In the genomic region with DNA sequence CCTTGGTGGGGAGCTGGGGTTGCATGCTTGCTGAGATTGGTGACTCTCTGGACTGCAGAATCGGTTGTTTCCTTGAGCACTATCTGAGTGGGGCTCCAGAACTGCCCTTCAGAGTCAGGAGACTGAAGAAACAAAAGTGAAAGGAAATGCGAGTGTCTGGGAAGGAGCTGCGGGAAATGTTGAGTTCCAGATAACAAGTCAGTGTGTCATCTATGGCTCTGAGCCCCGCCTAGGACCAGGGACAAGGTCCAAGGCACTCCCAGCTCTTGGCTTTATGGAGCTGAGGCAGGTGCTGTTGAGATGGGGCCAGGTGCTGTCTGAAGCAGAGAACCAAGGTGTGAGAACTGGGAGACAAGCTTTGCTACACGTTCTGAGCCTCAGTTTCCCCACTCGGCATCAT, we compare ENCODE assay signal across 13 mouse cellular contexts. TPM values are rescaled to one million over a fixed set of nuclear protein-coding genes. Genes with fewer than 3 reads are reported as not detected.
DNase-seq lines count a peak whose midpoint lies in the region; ATAC-seq and TF ChIP-seq lines count a peak whose summit lies in the region.
"Had no signal": no experiment of that assay in that cellular context is flagged by ENCODE, and none has a peak within 500 bp of the region (broad histone marks: within the 10 kb centered on the region; RNA-seq: fewer than 3 reads in every experiment).

No protein-coding gene starts in this region.

- 57% methylated on average over 6 of the region's 6 CpGs for WGBS in kidney, postnatal 0 days
- 68% methylated on average over 6 of the region's 6 CpGs for WGBS in kidney, embryonic 14.5 days
- WGBS in liver, embryonic 11.5 days = 38% methylated on average over 6 of the region's 6 CpGs
- WGBS in small intestine, adult 2 months = 8% methylated on average over 6 of the region's 6 CpGs

- H3K36me3 ChIP-seq in kidney, postnatal 0 days (ENCODE audit: insufficient read depth, low read length) = no peaks in the 10 kb centered on the region
- peaks cover 10% of the 10 kb centered on the region for H3K36me3 ChIP-seq in kidney, embryonic 14.5 days (ENCODE audit: control insufficient read depth, insufficient read depth, low read length)
- no peaks in the 10 kb centered on the region for H3K36me3 ChIP-seq in liver, embryonic 11.5 days (ENCODE audit: control insufficient read depth, insufficient read depth, low read length)
- H3K36me3 ChIP-seq in small intestine, adult 2 months (ENCODE audit: control insufficient read depth, insufficient read depth, low read length) = peaks cover 47% of the 10 kb centered on the region

- peak overlapping the region; percentile 47; the same call in 1 of the 2 replicates for H3K27ac ChIP-seq in kidney, postnatal 0 days
- no peak overlapping the region for H3K27ac ChIP-seq in kidney, embryonic 14.5 days (ENCODE audit: low read depth, low read length)
- 0 out of 2 replicates have a peak overlapping the region, but pooled peaks have one; percentile 23 for H3K27ac ChIP-seq in brown adipose tissue, adult 24 weeks (replicated peaks; ENCODE audit: low read depth, low read length)
- no peak overlapping the region for H3K27ac ChIP-seq in liver, embryonic 11.5 days (ENCODE audit: low read depth, low read length)
- H3K27ac ChIP-seq in small intestine, adult 2 months (ENCODE audit: insufficient read depth, low read depth, low read length) = peak overlapping the region; percentile 99
- H3K27ac ChIP-seq: hindbrain, postnatal 0 days had no signal

- no peak overlapping the region for H3K4me3 ChIP-seq in kidney, postnatal 0 days (replicated peaks; ENCODE audit: low read depth, low read length)
- no peak overlapping the region for H3K4me3 ChIP-seq in kidney, embryonic 14.5 days (ENCODE audit: low read length)
- H3K4me3 ChIP-seq in brown adipose tissue, adult 24 weeks (ENCODE audit: insufficient read depth, low read depth, low read length) = no peak overlapping the region
- H3K4me3 ChIP-seq in liver, embryonic 11.5 days (ENCODE audit: low read depth, low read length) = no peak overlapping the region
- H3K4me3 ChIP-seq in small intestine, adult 2 months (ENCODE audit: low read depth, low read length) = peak overlapping the region; percentile 70

- TF ChIP-seq POLR2A in small intestine, adult 2 months (IDR thresholded peaks at IDR 0.05; ENCODE audit: low read depth, low read length) = no peak

- no peaks in the 10 kb centered on the region for H3K9me3 ChIP-seq in kidney, postnatal 0 days (replicated peaks; ENCODE audit: low read length)
- H3K9me3 ChIP-seq in kidney, embryonic 14.5 days (ENCODE audit: control insufficient read depth, low read length) = no peaks in the 10 kb centered on the region
- no peaks in the 10 kb centered on the region for H3K9me3 ChIP-seq in liver, embryonic 11.5 days (ENCODE audit: control insufficient read depth, low read length)

- no peak for TF ChIP-seq CTCF in kidney, postnatal 0 days (IDR thresholded peaks at IDR 0.05; ENCODE audit: low read depth)
- no peak for TF ChIP-seq CTCF in small intestine, adult 2 months (IDR thresholded peaks at IDR 0.05; ENCODE audit: extremely low read depth, insufficient read length, insufficient replicate concordance, low read depth, low read length)

- H3K4me2 ChIP-seq in kidney, postnatal 0 days (ENCODE audit: low read length) = peak overlapping the region; percentile 9; the same call in 1 of the 2 replicates
- H3K4me2 ChIP-seq in kidney, embryonic 14.5 days (replicated peaks; ENCODE audit: low read depth, low read length) = no peak overlapping the region
- 0 out of 2 replicates have a peak overlapping the region, but pooled peaks have one; percentile 5 for H3K4me2 ChIP-seq in liver, embryonic 11.5 days
- H3K4me2 ChIP-seq: lung, embryonic 14.5 days had no signal

- DNase-seq in kidney, postnatal 0 days (ENCODE audit: low spot score) = peak; percentile 41
- no peak for DNase-seq in liver, embryonic 11.5 days (ENCODE audit: low spot score)
- DNase-seq in left cerebral cortex, adult 11 months (ENCODE audit: low spot score) = no peak
- no peak for DNase-seq in Muller cell, postnatal 12 days (ENCODE audit: inconsistent ontology term)
- no peak for DNase-seq in thymus, postnatal 4 days
- DNase-seq: cerebellum, adult 8-10 months; lung, embryonic 14.5 days; thymus, adult 18-20 months had no signal

- H3K4me1 ChIP-seq in kidney, postnatal 0 days (replicated peaks; ENCODE audit: insufficient read depth, low read length) = peaks cover 24% of the 10 kb centered on the region
- H3K4me1 ChIP-seq in kidney, embryonic 14.5 days (ENCODE audit: control insufficient read depth, insufficient read depth, low read length) = peaks cover 26% of the 10 kb centered on the region
- H3K4me1 ChIP-seq in brown adipose tissue, adult 24 weeks (ENCODE audit: control insufficient read depth, insufficient read depth, insufficient read length, low read length) = peaks cover 4% of the 10 kb centered on the region; the same call in 1 of the 2 replicates
- H3K4me1 ChIP-seq in liver, embryonic 11.5 days (replicated peaks; ENCODE audit: control insufficient read depth, insufficient read depth, low read length) = peaks cover 12% of the 10 kb centered on the region; the same call in 1 of the 2 replicates
- H3K4me1 ChIP-seq in small intestine, adult 2 months (ENCODE audit: control insufficient read depth, insufficient read depth, insufficient read length, low read length) = peaks cover 35% of the 10 kb centered on the region

- ATAC-seq in kidney, postnatal 0 days (replicated peaks; ENCODE audit: low FRiP score, low read depth) = no peak
- ATAC-seq in kidney, embryonic 14.5 days (ENCODE audit: low FRiP score, low TSS enrichment) = no peak
- no peak for ATAC-seq in liver, embryonic 11.5 days (replicated peaks; ENCODE audit: low FRiP score)
- ATAC-seq: forebrain, embryonic 14.5 days; hindbrain, postnatal 0 days had no signal

- no peaks in the 10 kb centered on the region for H3K27me3 ChIP-seq in kidney, postnatal 0 days (ENCODE audit: insufficient read depth, low read length)
- H3K27me3 ChIP-seq in kidney, embryonic 14.5 days (ENCODE audit: control insufficient read depth, insufficient read depth, low read length) = no peaks in the 10 kb centered on the region
- no peaks in the 10 kb centered on the region for H3K27me3 ChIP-seq in liver, embryonic 11.5 days (replicated peaks; ENCODE audit: control insufficient read depth, insufficient read depth, low read length)
- H3K27me3 ChIP-seq in small intestine, adult 2 months (ENCODE audit: control insufficient read depth, insufficient read depth, low read length) = no peaks in the 10 kb centered on the region

- H3K9ac ChIP-seq in kidney, postnatal 0 days (ENCODE audit: low read depth, low read length) = no peak overlapping the region
- H3K9ac ChIP-seq in kidney, embryonic 14.5 days (ENCODE audit: low read depth, low read length) = no peak overlapping the region
- no peak overlapping the region for H3K9ac ChIP-seq in liver, embryonic 11.5 days (ENCODE audit: low read depth, low read length)
- H3K9ac ChIP-seq: lung, embryonic 14.5 days had no signal

RNA-seq across cellular contexts. Expression of a gene that starts 3.6 kb away (rescaled TPM):
- polyA plus RNA-seq in kidney, postnatal 0 days (2015; fragmentation: Nextera tagmentation; extraction: Ambion mirVana) = 24.5 and 24.8 TPM in 2 replicates
- 4.1 and 9.0 TPM in 2 replicates for polyA plus RNA-seq in kidney, embryonic 14.5 days (2014; fragmentation: Nextera tagmentation; extraction: Ambion mirVana)
- polyA plus RNA-seq in brown adipose tissue, adult 24 weeks (2012; ENCODE audit: insufficient read depth, insufficient read length, missing spikeins) = not detected in 2 replicates
- polyA plus RNA-seq in liver, embryonic 11.5 days (2014; fragmentation: Nextera tagmentation; extraction: Ambion mirVana) = 0.69 and 1.5 TPM in 2 replicates
- 141 and 347 TPM in 2 replicates for polyA plus RNA-seq in small intestine, adult 2 months (2012; rRNA removed)

RNA-seq across cellular contexts. Expression of a gene that starts 29.8 kb away (rescaled TPM):
- polyA plus RNA-seq in kidney, postnatal 0 days (2015; fragmentation: Nextera tagmentation; extraction: Ambion mirVana) = 220 and 238 TPM in 2 replicates
- 279 and 333 TPM in 2 replicates for polyA plus RNA-seq in kidney, embryonic 14.5 days (2014; fragmentation: Nextera tagmentation; extraction: Ambion mirVana)
- 45.6 and 50.5 TPM in 2 replicates for polyA plus RNA-seq in brown adipose tissue, adult 24 weeks (2012; ENCODE audit: insufficient read depth, insufficient read length, missing spikeins)
- 329 and 336 TPM in 2 replicates for polyA plus RNA-seq in liver, embryonic 11.5 days (2014; fragmentation: Nextera tagmentation; extraction: Ambion mirVana)
- 150 and 285 TPM in 2 replicates for polyA plus RNA-seq in small intestine, adult 2 months (2012; rRNA removed)

RNA-seq across cellular contexts. Expression of a gene that starts 31.0 kb away (rescaled TPM):
- polyA plus RNA-seq in kidney, postnatal 0 days (2015; fragmentation: Nextera tagmentation; extraction: Ambion mirVana) = 132 and 152 TPM in 2 replicates
- 101 and 136 TPM in 2 replicates for polyA plus RNA-seq in kidney, embryonic 14.5 days (2014; fragmentation: Nextera tagmentation; extraction: Ambion mirVana)
- 12.4 and 18.7 TPM in 2 replicates for polyA plus RNA-seq in brown adipose tissue, adult 24 weeks (2012; ENCODE audit: insufficient read depth, insufficient read length, missing spikeins)
- 27.6 and 28.6 TPM in 2 replicates for polyA plus RNA-seq in liver, embryonic 11.5 days (2014; fragmentation: Nextera tagmentation; extraction: Ambion mirVana)
- 13.0 and 24.0 TPM in 2 replicates for polyA plus RNA-seq in small intestine, adult 2 months (2012; rRNA removed)

RNA-seq across cellular contexts. Expression of a gene that starts 33.7 kb away (rescaled TPM):
- polyA plus RNA-seq in kidney, postnatal 0 days (2015; fragmentation: Nextera tagmentation; extraction: Ambion mirVana) = 0.04 and 0.06 TPM in 2 replicates
- not detected in 2 replicates for polyA plus RNA-seq in kidney, embryonic 14.5 days (2014; fragmentation: Nextera tagmentation; extraction: Ambion mirVana)
- not detected in 2 replicates for polyA plus RNA-seq in brown adipose tissue, adult 24 weeks (2012; ENCODE audit: insufficient read depth, insufficient read length, missing spikeins)
- 1.5 and 1.7 TPM in 2 replicates for polyA plus RNA-seq in liver, embryonic 11.5 days (2014; fragmentation: Nextera tagmentation; extraction: Ambion mirVana)
- polyA plus RNA-seq in small intestine, adult 2 months (2012; rRNA removed) = 0.24 and 0.67 TPM in 2 replicates
- polyA plus RNA-seq: lung, embryonic 14.5 days had no signal

RNA-seq across cellular contexts. Expression of a gene that starts 47.3 kb away (rescaled TPM):
- polyA plus RNA-seq in kidney, postnatal 0 days (2015; fragmentation: Nextera tagmentation; extraction: Ambion mirVana) = 32.9 and 38.7 TPM in 2 replicates
- 4.9 and 8.2 TPM in 2 replicates for polyA plus RNA-seq in kidney, embryonic 14.5 days (2014; fragmentation: Nextera tagmentation; extraction: Ambion mirVana)
- polyA plus RNA-seq in brown adipose tissue, adult 24 weeks (2012; ENCODE audit: insufficient read depth, insufficient read length, missing spikeins) = 0.96 and 1.3 TPM in 2 replicates
- 1.8 and 2.6 TPM in 2 replicates for polyA plus RNA-seq in liver, embryonic 11.5 days (2014; fragmentation: Nextera tagmentation; extraction: Ambion mirVana)
- 16.0 and 19.6 TPM in 2 replicates for polyA plus RNA-seq in small intestine, adult 2 months (2012; rRNA removed)

Comparison
In these comparisons a context has a peak if more than half of its experiments do, and no peak if none do; other contexts are left out.
1. H3K27ac ChIP-seq: peak in kidney, postnatal 0 days (single experiment), brown adipose tissue, adult 24 weeks (single experiment) and small intestine, adult 2 months (single experiment); none in kidney, embryonic 14.5 days (single experiment) and liver, embryonic 11.5 days (single experiment).